Mouse (Mus musculus): ENCODE results near the gene Hrh1. TPM values are rescaled to one million over a fixed set of nuclear protein-coding genes. Genes with fewer than 3 reads are reported as not detected.
"Not testable (repeated sequence)": the region's sequence is repeated elsewhere in the genome, so short reads cannot be mapped to it uniquely, and the experiment has no call there.

Hrh1 gene
- polyA plus RNA-seq, 1 experiment from 2014 or later, result not detected

GRCm38 (mm10) chr6:114489371-114489770, 91.6 kb downstream of the Hrh1 start:
- no peaks in the 10 kb centered on the region for H3K27me3 ChIP-seq (ENCODE audit: control insufficient read depth, insufficient read depth, low read depth, low read length)
- no peak overlapping the region for H3K9ac ChIP-seq (ENCODE audit: low read depth, low read length)
- no peak overlapping the region for H3K4me3 ChIP-seq (ENCODE audit: low read depth, low read length)
- no peaks in the 10 kb centered on the region for H3K9me3 ChIP-seq (replicated peaks; ENCODE audit: control insufficient read depth, low read length)
- 55% methylated on average over 3 of the region's 3 CpGs for WGBS (ENCODE audit: insufficient replicate concordance)
- no peak for ATAC-seq (ENCODE audit: low read depth)
- no peak overlapping the region for H3K27ac ChIP-seq (ENCODE audit: low read length)
- no peaks in the 10 kb centered on the region for H3K4me1 ChIP-seq (ENCODE audit: control insufficient read depth, low read depth, low read length)
- no peaks in the 10 kb centered on the region for H3K36me3 ChIP-seq (ENCODE audit: control insufficient read depth, insufficient read depth)
- H3K4me2 ChIP-seq (ENCODE audit: low read depth, low read length), result no peak overlapping the region

- ATAC-seq (ENCODE audit: low read depth); H3K36me3 ChIP-seq (ENCODE audit: control insufficient read depth, insufficient read depth); H3K4me2 ChIP-seq (ENCODE audit: low read depth, low read length); H3K9me3 ChIP-seq (replicated peaks; ENCODE audit: control insufficient read depth, low read length); H3K27me3 ChIP-seq (ENCODE audit: control insufficient read depth, insufficient read depth, low read depth, low read length); H3K4me3 ChIP-seq (ENCODE audit: low read depth, low read length); H3K9ac ChIP-seq (ENCODE audit: low read depth, low read length); H3K27ac ChIP-seq (ENCODE audit: low read length); H3K4me1 ChIP-seq (ENCODE audit: control insufficient read depth, low read depth, low read length): not testable (repeated sequence)
- 56% methylated on average over 10 of the region's 10 CpGs for WGBS (ENCODE audit: insufficient replicate concordance)
Measured at GRCm38 (mm10) chr6:114492588-114492987, 94.9 kb downstream of the Hrh1 start.

- not testable (repeated sequence) for H3K27me3 ChIP-seq (ENCODE audit: control insufficient read depth, insufficient read depth, low read depth, low read length); ATAC-seq (ENCODE audit: low read depth); H3K36me3 ChIP-seq (ENCODE audit: control insufficient read depth, insufficient read depth); H3K4me1 ChIP-seq (ENCODE audit: control insufficient read depth, low read depth, low read length); H3K9ac ChIP-seq (ENCODE audit: low read depth, low read length); H3K4me3 ChIP-seq (ENCODE audit: low read depth, low read length); H3K9me3 ChIP-seq (replicated peaks; ENCODE audit: control insufficient read depth, low read length); H3K4me2 ChIP-seq (ENCODE audit: low read depth, low read length); H3K27ac ChIP-seq (ENCODE audit: low read length)
- WGBS (ENCODE audit: insufficient replicate concordance), result 29% methylated on average over 11 of the region's 12 CpGs
Measured at GRCm38 (mm10) chr6:114494987-114495386, 97.3 kb downstream of the Hrh1 start.

DNA sequence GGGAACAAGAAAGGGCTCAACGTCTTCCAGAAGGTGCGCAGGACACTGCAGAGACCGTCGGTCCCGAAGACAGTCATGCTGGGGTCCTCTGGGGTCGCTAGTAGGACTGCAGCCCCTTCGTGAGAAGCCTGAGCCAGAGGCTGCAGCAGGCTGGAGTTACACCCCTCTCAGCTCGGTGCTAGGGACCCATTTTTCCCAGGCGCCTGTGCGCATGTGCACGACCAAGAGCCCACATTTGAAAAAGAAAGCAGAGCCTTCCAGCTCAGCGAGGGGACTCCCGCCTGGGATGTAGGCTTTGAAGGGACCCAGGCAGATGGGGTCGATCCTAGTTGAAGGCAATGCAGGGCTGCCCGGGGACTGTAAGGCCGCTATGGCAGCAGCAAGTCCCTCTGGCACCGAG, 116.3 kb downstream of the Hrh1 start:
- H3K4me2 ChIP-seq (ENCODE audit: low read depth, low read length); ATAC-seq (ENCODE audit: low read depth); H3K4me3 ChIP-seq (ENCODE audit: low read depth, low read length); H3K27ac ChIP-seq (ENCODE audit: low read length); H3K9me3 ChIP-seq (replicated peaks; ENCODE audit: control insufficient read depth, low read length); H3K27me3 ChIP-seq (ENCODE audit: control insufficient read depth, insufficient read depth, low read depth, low read length); H3K4me1 ChIP-seq (ENCODE audit: control insufficient read depth, low read depth, low read length); H3K9ac ChIP-seq (ENCODE audit: low read depth, low read length); H3K36me3 ChIP-seq (ENCODE audit: control insufficient read depth, insufficient read depth): not testable (repeated sequence)
- WGBS (ENCODE audit: insufficient replicate concordance), result 16% methylated on average over 16 of the region's 17 CpGs

- H3K9ac ChIP-seq (ENCODE audit: low read depth, low read length); H3K27me3 ChIP-seq (ENCODE audit: control insufficient read depth, insufficient read depth, low read depth, low read length); H3K36me3 ChIP-seq (ENCODE audit: control insufficient read depth, insufficient read depth); H3K9me3 ChIP-seq (replicated peaks; ENCODE audit: control insufficient read depth, low read length); ATAC-seq (ENCODE audit: low read depth); H3K4me1 ChIP-seq (ENCODE audit: control insufficient read depth, low read depth, low read length); H3K4me3 ChIP-seq (ENCODE audit: low read depth, low read length); H3K4me2 ChIP-seq (ENCODE audit: low read depth, low read length); H3K27ac ChIP-seq (ENCODE audit: low read length): not testable (repeated sequence)
- WGBS (ENCODE audit: insufficient replicate concordance), result no CpG with 5 or more reads among the region's 12 CpGs
Measured at GRCm38 (mm10) chr6:114528709-114529108, 131.0 kb downstream of the Hrh1 start.

Other genes with a start within 250 kb of the Hrh1 start
- gene Slc6a1, start 115.3 kb upstream of the Hrh1 start, polyA plus RNA-seq (2015; fragmentation: Nextera tagmentation; extraction: Ambion mirVana), result 0.04 TPM in 2 replicates
- gene Atg7, start 245.2 kb downstream of the Hrh1 start, polyA plus RNA-seq (2015; fragmentation: Nextera tagmentation; extraction: Ambion mirVana), result 11.4 and 13.2 TPM in 2 replicates

Data from liver, embryonic 16.5 days (tissue).